Mouse (Mus musculus) liver, embryonic 14.5 days (tissue): ENCODE measurements around the gene Utp6. TPM values are rescaled to one million over a fixed set of nuclear protein-coding genes. Genes with fewer than 3 reads are reported as not detected.

Source experiments
- ATAC-seq: fragments of 200-750 bp; cut with Nextera tagmentation; 2 replicates; pipeline ENCODE4 v1.8.0; 2017; ENCODE audit warnings: moderate number of reproducible peaks, mild to moderate bottlenecking, moderate library complexity; ENCODE audit not compliant: insufficient read depth
- DNase-seq, 3 experiments: peaks; one replicate each; pipeline ENCODE4 v3.0.0-alpha.2; 2012 to 2013; ENCODE audit warnings: low read depth in 3 of 3, low spot score in 3 of 3
- H3K27ac ChIP-seq: fragments of 300-500 bp; sonication (generic); 2 replicates; pipeline ENCODE4 v1.5.1; 2014; ENCODE audit warnings: moderate library complexity, mild to moderate bottlenecking, control low read depth, inconsistent platforms
- H3K27me3 ChIP-seq: fragments of 300-500 bp; sonication (generic); 2 replicates; pipeline ENCODE4 v1.6.1; 2014; ENCODE audit warnings: mild to moderate bottlenecking, low read length, moderate library complexity; ENCODE audit not compliant: control insufficient read depth, insufficient read depth
- H3K36me3 ChIP-seq: fragments of 300-500 bp; sonication (generic); replicated peaks from 2 replicates; pipeline ENCODE4 v1.6.1; 2014; ENCODE audit warnings: low read depth; ENCODE audit not compliant: control insufficient read depth, insufficient read depth
- H3K4me1 ChIP-seq, 2 experiments: fragments of 200-500 bp in 1 of 2; fragments of 300-500 bp in 1 of 2; sonication (generic) in 1 of 2; replicated peaks; 2 replicates each; pipeline ENCODE4 v1.6.1; 2012 to 2014; ENCODE audit warnings: antibody characterized with exemption in 1 of 2, inconsistent platforms in 1 of 2, low read length in 1 of 2; ENCODE audit not compliant: control insufficient read depth in 2 of 2, insufficient read depth in 2 of 2
- H3K4me2 ChIP-seq: fragments of 300-500 bp; sonication (generic); 2 replicates; pipeline ENCODE4 v1.6.1; 2014; ENCODE audit warnings: low read depth, mild to moderate bottlenecking, control low read depth, moderate library complexity
- H3K4me3 ChIP-seq, 2 experiments: fragments of 200-500 bp in 1 of 2; fragments of 300-500 bp in 1 of 2; sonication (generic) in 1 of 2; 2 replicates each; pipeline ENCODE4 v1.5.1; 2012 to 2014; ENCODE audit warnings: low read depth in 2 of 2, low read length in 2 of 2, mild to moderate bottlenecking in 2 of 2, control low read depth in 1 of 2, inconsistent platforms in 1 of 2, moderate library complexity in 1 of 2; ENCODE audit not compliant: insufficient read depth in 1 of 2
- H3K9ac ChIP-seq: fragments of 300-500 bp; sonication (generic); replicated peaks from 2 replicates; pipeline ENCODE4 v1.6.1; 2014; ENCODE audit warnings: mild to moderate bottlenecking, control low read depth, moderate library complexity
- H3K9me3 ChIP-seq: fragments of 300-500 bp; sonication (generic); 2 replicates; pipeline ENCODE4 v1.6.1; 2016; ENCODE audit warnings: low read length, mixed read lengths; ENCODE audit not compliant: control insufficient read depth
- CTCF ChIP-seq: IDR thresholded peaks from 2 replicates; pipeline ENCODE4 v1.5.1; 2016; ENCODE audit warnings: antibody characterized with exemption, low read depth, control low read depth
- EP300 ChIP-seq: IDR thresholded peaks from 2 replicates; pipeline ENCODE4 v1.6.1; 2016; ENCODE audit warnings: antibody characterized with exemption, low read depth
- WGBS: fragments of 180-500 bp; shearing (Covaris S2); extraction: QIAGEN DNeasy Blood & Tissue Kit; methylation state at CpG from one replicate; pipeline ENCODE4 v1.1.7; 2014; ENCODE audit not compliant: insufficient replicate concordance; 5-methylcytosine and 5-hydroxymethylcytosine counted together
- polyA plus RNA-seq, 2 experiments: library from polyadenylated mRNA; depleted of rRNA in 1 of 2; stranded (reverse) in 1 of 2; unstranded in 1 of 2; fragments of >200 nt; fragmentation: Nextera tagmentation in 1 of 2; extraction: Ambion mirVana in 1 of 2; gene quantifications; 2 replicates each; pipeline versions ENCODE4 v1.2.1 to v1.2.3; 2012 to 2014

Utp6 gene
- polyA plus RNA-seq (2012; rRNA removed), result 6.2 and 11.1 TPM in 2 replicates
- polyA plus RNA-seq (2014; fragmentation: Nextera tagmentation; extraction: Ambion mirVana), result 23.2 and 30.1 TPM in 2 replicates

- no peaks in the 10 kb centered on the region for H3K9me3 ChIP-seq
- under 1% methylated on average over 46 of the region's 46 CpGs for WGBS
- peak; percentile 99 to 100 (median 100) for DNase-seq
- H3K4me1 ChIP-seq, result peaks cover 3 to 5% of the 10 kb centered on the region in 2 experiments; a peak in 2 of 4 replicates
- TF ChIP-seq CTCF (peak; percentile 95), EP300 (peak; percentile 69)
- peak; percentile 97 for ATAC-seq
- peak within 1 kb of the TSS; percentile 73 to 95 for H3K4me3 ChIP-seq
- peaks cover 13% of the 10 kb centered on the region for H3K36me3 ChIP-seq
- H3K4me2 ChIP-seq, result peak within 1 kb of the TSS; percentile 93
- peak within 1 kb of the TSS; percentile 89 for H3K9ac ChIP-seq
- peak within 1 kb of the TSS; percentile 84 for H3K27ac ChIP-seq
- no peaks in the 10 kb centered on the region for H3K27me3 ChIP-seq
Measured at GRCm38 (mm10) chr11:79962125-79962876, at the start of gene Utp6. Gene Utp6 (minus strand): TSS chr11:79962390.

- H3K9me3 ChIP-seq, result no peaks in the 10 kb centered on the region
- TF ChIP-seq CTCF, result no peak
- TF ChIP-seq EP300, result no peak
- H3K36me3 ChIP-seq, result peaks cover 11% of the 10 kb centered on the region
- H3K27me3 ChIP-seq, result no peaks in the 10 kb centered on the region
- H3K4me3 ChIP-seq, result peak overlapping the region; percentile 97 to 99; a peak in 3 of 4 replicates
- peak overlapping the region; percentile 97 for H3K9ac ChIP-seq
- H3K27ac ChIP-seq, result no peak overlapping the region
- H3K4me1 ChIP-seq, result peaks cover 0 to 3% of the 10 kb centered on the region in 2 experiments
- ATAC-seq (no peak), DNase-seq (no peak)
- peak overlapping the region; percentile 63 for H3K4me2 ChIP-seq
- 2% methylated on average over 7 of the region's 7 CpGs for WGBS
Measured at GRCm38 (mm10) chr11:79994271-79994988, 32.2 kb upstream of the Utp6 start.

- Histone ChIP-seq H3K9ac (peak overlapping the region; percentile 97), H3K4me3 (peak overlapping the region; percentile 97 to 99), H3K27ac (peak overlapping the region; percentile 96), H3K36me3 (peaks cover 7% of the 10 kb centered on the region; the same call in 1 of the 2 replicates), H3K9me3 (no peaks in the 10 kb centered on the region), H3K4me1 (peaks cover 0 to 3% of the 10 kb centered on the region in 2 experiments), H3K27me3 (no peaks in the 10 kb centered on the region), H3K4me2 (peak overlapping the region; percentile 63)
- no peak for TF ChIP-seq CTCF
- no peak for TF ChIP-seq EP300
- ATAC-seq, result peak; percentile 14
- WGBS, result under 1% methylated on average over 58 of the region's 74 CpGs
- DNase-seq, result peak; percentile 19 to 42 (median 20)
Measured at GRCm38 (mm10) chr11:79993356-79994270, 31.4 kb upstream of the Utp6 start.

GRCm38 (mm10) chr11:79992592-79993355 lies 30.6 kb upstream of the Utp6 start, which contains the start of gene Suz12:
Gene Suz12 (plus strand): TSS chr11:79993106.
- H3K27ac ChIP-seq, result peak within 1 kb of the TSS; percentile 96
- peaks cover 7% of the 10 kb centered on the region; the same call in 1 of the 2 replicates for H3K36me3 ChIP-seq
- peak within 1 kb of the TSS; percentile 97 to 99 for H3K4me3 ChIP-seq
- no peaks in the 10 kb centered on the region for H3K27me3 ChIP-seq
- DNase-seq (peak; percentile 91 to 93 (median 93)), ATAC-seq (peak; percentile 90)
- no peaks in the 10 kb centered on the region for H3K9me3 ChIP-seq
- H3K9ac ChIP-seq, result peak within 1 kb of the TSS; percentile 97
- under 1% methylated on average over 74 of the region's 74 CpGs for WGBS
- peak within 1 kb of the TSS; percentile 97 for H3K4me2 ChIP-seq
- TF ChIP-seq EP300 (no peak; the same call in 1 of the 2 replicates), CTCF (0 out of 2 replicates have a peak, but pooled peaks have one; percentile 9)
- H3K4me1 ChIP-seq, result peaks cover 0 to 3% of the 10 kb centered on the region in 2 experiments
